Mouse (Mus musculus) cerebellum, adult 2 months (tissue): Measurements from ENCODE around the gene Esrrb. TPM values are rescaled to one million over a fixed set of nuclear protein-coding genes. Genes with fewer than 3 reads are reported as not detected.

Experiments
- DNase-seq, 2 experiments: peaks; one replicate each; pipeline ENCODE4 v3.0.0; 2021
- H3K27ac ChIP-seq: fragments of 200-500 bp; 2 replicates; pipeline ENCODE4 v1.5.1; 2012; ENCODE audit warnings: low read length, control low read depth, inconsistent platforms; ENCODE audit not compliant: insufficient read depth
- H3K27me3 ChIP-seq: fragments of 200-500 bp; 2 replicates; pipeline ENCODE4 v1.6.1; 2012; ENCODE audit warnings: inconsistent platforms, mild to moderate bottlenecking, low read length, moderate library complexity; ENCODE audit not compliant: control insufficient read depth, insufficient read depth
- H3K4me1 ChIP-seq: fragments of 200-500 bp; 2 replicates; pipeline ENCODE4 v1.6.1; 2011; ENCODE audit warnings: low read length; ENCODE audit not compliant: control insufficient read depth, insufficient read depth
- H3K4me3 ChIP-seq: fragments of 200-500 bp; replicated peaks from 2 replicates; pipeline ENCODE3; 2011; ENCODE audit warnings: mild to moderate bottlenecking, low read depth, low read length, control low read depth; ENCODE audit not compliant: insufficient read depth
- CTCF ChIP-seq: fragments of 200-500 bp; IDR thresholded peaks from 2 replicates; pipeline ENCODE4 v1.5.1; 2011; ENCODE audit warnings: low read depth, mild to moderate bottlenecking, control low read depth, low read length, moderate library complexity, borderline replicate concordance; ENCODE audit not compliant: insufficient read depth
- POLR2A ChIP-seq: fragments of 200-500 bp; IDR thresholded peaks from 2 replicates; pipeline ENCODE4 v1.6.1; 2011; ENCODE audit warnings: low read length, control low read depth, borderline replicate concordance; ENCODE audit not compliant: insufficient read depth
- WGBS: fragments of 180-500 bp; shearing (Covaris S2); methylation state at CpG from one replicate; pipeline ENCODE4 v1.1.7; 2018; 5-methylcytosine and 5-hydroxymethylcytosine counted together
- polyA plus RNA-seq: library from polyadenylated mRNA; depleted of rRNA; stranded (reverse); fragments of >200 nt; gene quantifications from 2 replicates; pipeline ENCODE4 v1.2.3, GENCODE M21; 2012

Esrrb gene
- polyA plus RNA-seq, 1 experiment = 9.8 TPM

GRCm38 (mm10) chr12:86504321-86504720 is 143.4 kb downstream of the Esrrb start:
- 93% methylated on average over 3 of the region's 3 CpGs for WGBS
- Histone ChIP-seq H3K27ac (no peak overlapping the region), H3K4me3 (no peak overlapping the region), H3K4me1 (no peaks in the 10 kb centered on the region), H3K27me3 (no peaks in the 10 kb centered on the region)
- no peak for DNase-seq
- TF ChIP-seq POLR2A (no peak), CTCF (no peak)

DNA sequence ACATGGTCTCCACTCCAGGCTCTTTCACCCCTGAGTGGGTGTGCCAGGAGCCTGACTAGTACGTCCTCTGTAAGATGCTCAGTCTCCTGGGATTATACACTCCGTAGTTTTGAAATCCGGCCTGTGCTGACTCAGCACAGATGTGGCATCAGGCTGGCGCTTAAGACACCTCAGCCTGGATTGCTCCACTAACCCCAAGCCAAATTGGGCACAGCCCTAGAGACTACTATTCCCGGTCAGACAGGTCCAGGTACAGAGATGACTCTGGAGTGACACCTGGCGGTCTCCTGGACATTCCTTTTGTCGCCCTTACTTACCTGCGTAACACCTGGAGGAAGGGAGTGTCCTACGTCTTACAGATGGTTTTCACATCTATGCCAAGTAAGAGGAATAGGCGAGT is 146.8 kb downstream of the Esrrb start:
- Histone ChIP-seq H3K27me3 (no peaks in the 10 kb centered on the region), H3K27ac (no peak overlapping the region), H3K4me1 (no peaks in the 10 kb centered on the region), H3K4me3 (no peak overlapping the region)
- WGBS = 84% methylated on average over 10 of the region's 10 CpGs
- no peak for TF ChIP-seq CTCF
- TF ChIP-seq POLR2A = no peak
- no peak for DNase-seq

GRCm38 (mm10) chr12:86508313-86508988 is 147.5 kb downstream of the Esrrb start:
- H3K4me1 ChIP-seq = no peaks in the 10 kb centered on the region
- no peak for DNase-seq
- WGBS = 83% methylated on average over 6 of the region's 6 CpGs

GRCm38 (mm10) chr12:86509295-86510279 is 148.7 kb downstream of the Esrrb start:
- Histone ChIP-seq H3K4me3 (no peak overlapping the region), H3K4me1 (no peaks in the 10 kb centered on the region), H3K27me3 (no peaks in the 10 kb centered on the region), H3K27ac (no peak overlapping the region)
- DNase-seq = no peak
- 60% methylated on average over 13 of the region's 13 CpGs for WGBS
- TF ChIP-seq POLR2A = no peak

More at GRCm38 (mm10) chr12:86508313-86508988, 147.5 kb downstream of the Esrrb start:
- Histone ChIP-seq H3K4me3 (no peak overlapping the region), H3K27me3 (no peaks in the 10 kb centered on the region), H3K27ac (no peak overlapping the region)
- TF ChIP-seq CTCF (no peak), POLR2A (no peak)

DNA sequence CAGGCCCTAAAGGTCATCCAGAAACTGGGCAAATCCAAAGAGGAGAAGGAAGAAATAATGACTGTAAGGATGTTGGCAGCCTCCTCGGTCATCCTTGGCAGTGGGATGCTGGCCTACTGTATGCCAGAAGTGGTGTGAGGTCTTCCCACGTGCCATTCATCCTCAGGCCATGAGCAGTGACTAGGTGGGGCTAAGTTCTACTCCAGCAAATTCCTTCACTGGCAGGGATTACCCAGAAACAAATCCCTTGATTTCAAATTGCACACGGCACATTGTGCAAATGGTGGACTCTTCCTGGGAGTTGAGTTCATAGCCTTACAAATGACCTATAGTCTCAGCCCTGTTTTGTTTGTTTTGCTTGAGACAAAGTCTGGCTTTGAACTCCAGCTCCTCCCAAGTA is 151.4 kb downstream of the Esrrb start:
- DNase-seq = no peak
- TF ChIP-seq POLR2A = no peak
- TF ChIP-seq CTCF = no peak
- WGBS = 55% methylated on average over 3 of the region's 3 CpGs

GRCm38 (mm10) chr12:86513596-86513995 is 152.7 kb downstream of the Esrrb start:
- 80% methylated on average over 4 of the region's 4 CpGs for WGBS
- TF ChIP-seq POLR2A (no peak), CTCF (no peak)
- no peak for DNase-seq
- H3K4me3 ChIP-seq = no peak overlapping the region
- no peaks in the 10 kb centered on the region for H3K4me1 ChIP-seq
- no peak overlapping the region for H3K27ac ChIP-seq
- H3K27me3 ChIP-seq = no peaks in the 10 kb centered on the region

More for the DNA sequence above, 151.4 kb downstream of the Esrrb start:
- H3K4me3 ChIP-seq = no peak overlapping the region
- no peaks in the 10 kb centered on the region for H3K4me1 ChIP-seq
- no peaks in the 10 kb centered on the region for H3K27me3 ChIP-seq
- no peak overlapping the region for H3K27ac ChIP-seq

DNA sequence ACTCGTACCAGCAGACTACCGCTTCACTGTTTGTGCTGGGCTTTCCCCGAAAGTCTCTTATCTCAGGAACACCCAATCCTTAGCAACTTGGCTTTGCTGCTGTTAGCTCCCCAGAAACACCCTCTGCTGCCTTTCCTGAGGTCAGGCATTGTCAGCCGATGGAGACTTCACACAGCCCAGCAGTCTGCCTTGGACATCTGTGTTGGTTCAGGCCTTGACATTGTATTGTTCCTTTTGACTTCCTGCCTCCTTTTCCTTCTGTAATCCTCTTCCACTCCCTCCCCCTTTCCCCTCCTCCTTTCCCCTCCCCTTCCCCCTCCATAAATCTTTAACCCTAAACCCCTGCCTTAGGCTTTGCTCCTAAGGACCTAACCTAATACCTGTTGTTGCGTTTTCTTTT is 155.7 kb downstream of the Esrrb start:
- Histone ChIP-seq H3K27me3 (no peaks in the 10 kb centered on the region), H3K4me3 (no peak overlapping the region), H3K27ac (no peak overlapping the region), H3K4me1 (no peaks in the 10 kb centered on the region; the same call in 1 of the 2 replicates)
- WGBS = 93% methylated on average over 5 of the region's 5 CpGs
- no peak for TF ChIP-seq CTCF
- DNase-seq = no peak
